Mouse (Mus musculus): ENCODE results near the gene Gm44965.

Gene Gm44965

DNA sequence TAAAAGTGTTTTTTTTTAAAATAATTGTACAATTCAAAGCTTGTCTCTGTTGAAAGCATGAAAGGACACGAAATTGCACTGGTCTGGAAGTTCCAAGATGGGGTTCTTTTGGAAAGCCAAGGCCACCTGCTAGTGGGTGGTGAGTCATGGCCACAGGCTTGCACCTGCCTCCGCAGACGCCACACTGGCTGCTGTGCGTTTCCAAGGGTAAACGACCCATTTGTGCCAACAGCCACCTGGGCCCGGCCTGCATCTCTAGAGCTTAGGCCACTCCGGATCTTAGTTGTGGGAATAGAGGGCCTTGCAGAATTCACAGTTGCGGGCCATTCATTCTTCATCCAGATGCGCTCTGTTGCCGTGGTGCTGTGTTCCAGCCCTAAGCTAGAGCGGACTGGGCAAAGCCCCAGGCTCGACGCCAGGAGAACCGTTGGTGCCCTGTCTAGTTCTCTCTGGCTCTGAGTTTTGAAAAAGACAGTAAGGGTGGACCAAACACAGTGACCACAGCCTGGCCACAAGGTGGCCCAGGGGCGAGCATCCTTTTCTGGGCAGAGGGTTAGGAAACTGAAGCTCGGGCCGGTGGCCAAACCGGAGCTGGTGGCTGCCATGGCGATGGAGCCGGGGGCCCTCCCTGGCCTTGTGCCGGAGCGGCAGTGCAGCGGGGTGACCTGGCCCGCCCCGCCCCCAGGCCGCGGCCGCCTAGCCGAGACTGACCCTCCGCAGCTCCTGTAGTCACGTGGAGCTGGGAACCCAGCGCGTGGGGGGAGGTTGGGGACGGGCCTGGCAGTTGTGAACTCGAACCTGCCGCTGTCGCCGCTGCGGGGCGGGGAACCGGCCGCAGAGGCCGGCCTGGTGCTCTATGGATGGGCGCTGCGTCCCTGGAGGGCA is at the start of gene Gm44965, which contains the start of gene Repin1:
Gene Gm44965, plus strand, starts transcription at position 784 of the 885 bp plus-strand sequence.
Gene Repin1, plus strand, starts transcription at position 726 of the 885 bp plus-strand sequence.
- peak; percentile 94 for DNase-seq (ENCODE audit: low read depth)

DNA sequence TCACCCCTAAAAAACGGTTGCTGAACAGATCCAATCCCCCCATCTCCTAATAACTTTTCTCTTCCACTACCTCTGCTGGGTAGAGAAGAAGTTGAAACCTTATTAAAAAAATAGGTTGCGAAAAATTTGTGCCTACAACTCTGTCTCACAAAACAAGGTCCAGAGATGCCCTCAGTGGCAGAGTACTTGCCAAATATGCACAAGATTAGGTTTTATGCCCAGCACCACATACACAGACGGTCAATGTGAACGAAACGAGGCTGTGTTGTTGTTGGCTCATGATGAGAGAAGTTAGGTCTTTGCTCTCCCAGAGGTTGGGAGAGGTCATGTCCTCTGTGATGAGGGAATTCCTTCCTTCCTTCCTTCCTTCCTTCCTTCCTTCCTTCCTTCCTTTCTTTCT is 48.5 kb upstream of the Gm44965 start:
- no peak for DNase-seq (ENCODE audit: low read depth)

- DNase-seq (ENCODE audit: low read depth), result peak; percentile 56
Observed at GRCm38 (mm10) chr6:48546271-48546670, 47.5 kb upstream of the Gm44965 start.

DNA sequence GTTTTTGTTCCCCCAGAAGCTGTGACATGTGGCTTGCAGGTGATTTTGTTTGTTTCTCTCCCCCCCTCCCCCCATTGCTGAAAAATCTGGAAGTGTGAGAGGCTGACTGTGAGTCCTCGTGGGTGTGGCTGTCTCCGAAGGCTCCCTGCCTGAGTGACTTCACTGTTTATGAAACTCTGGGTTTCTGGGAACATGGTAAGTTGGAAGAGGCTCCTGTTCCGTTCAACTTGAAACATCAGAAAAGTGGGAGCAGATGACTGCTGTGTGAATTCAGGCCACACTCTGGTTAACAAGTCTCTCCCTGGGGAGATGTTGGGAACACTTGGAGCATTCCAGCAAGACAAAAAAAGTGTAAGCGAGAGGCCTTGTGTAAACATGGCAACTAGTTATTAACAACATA is 46.9 kb upstream of the Gm44965 start:
- DNase-seq (ENCODE audit: low read depth), result no peak

DNA sequence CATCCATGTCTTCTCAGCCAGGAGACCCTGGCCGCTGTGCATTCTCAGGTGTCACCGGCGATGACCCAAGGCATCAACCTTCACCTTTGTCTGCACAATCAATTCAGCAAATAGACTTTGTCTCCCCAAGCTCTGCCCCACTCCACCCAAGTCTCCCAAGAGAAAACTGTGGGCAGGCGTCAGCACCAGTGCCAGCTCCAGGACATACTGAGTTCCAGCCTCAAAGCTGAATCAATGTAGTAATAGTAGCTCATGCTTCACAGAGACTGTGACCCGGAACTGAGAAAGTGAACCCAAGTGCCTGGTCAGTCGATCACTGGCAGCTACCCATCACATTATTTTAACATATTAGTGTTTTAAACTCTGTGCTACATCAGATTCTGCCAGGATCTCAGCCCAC is 45.4 kb upstream of the Gm44965 start:
- no peak for DNase-seq (ENCODE audit: low read depth)

DNA sequence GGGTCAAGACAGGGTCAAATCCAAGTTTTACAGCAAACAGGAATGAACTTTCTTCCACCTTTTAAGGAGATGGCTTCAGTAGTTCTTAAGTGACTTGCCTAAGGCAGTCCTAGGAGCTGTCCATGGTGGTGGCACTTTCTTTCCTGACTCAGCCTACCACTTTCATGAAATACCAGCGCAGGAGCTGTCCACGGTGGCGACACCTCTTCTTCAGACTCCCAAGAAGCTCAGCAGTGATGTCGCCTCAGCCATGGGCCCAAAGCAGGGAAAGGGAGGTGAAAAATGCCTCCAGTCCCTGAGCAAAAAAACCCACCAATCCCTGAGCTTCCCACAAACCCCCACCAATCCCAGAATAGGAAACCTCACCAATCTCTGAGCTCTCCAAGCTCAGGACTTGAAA is 40.8 kb upstream of the Gm44965 start:
- peak; percentile 94 for DNase-seq (ENCODE audit: low read depth)

GRCm38 (mm10) chr6:48553819-48554218 is 39.9 kb upstream of the Gm44965 start:
- DNase-seq (ENCODE audit: low read depth), result no peak

DNA sequence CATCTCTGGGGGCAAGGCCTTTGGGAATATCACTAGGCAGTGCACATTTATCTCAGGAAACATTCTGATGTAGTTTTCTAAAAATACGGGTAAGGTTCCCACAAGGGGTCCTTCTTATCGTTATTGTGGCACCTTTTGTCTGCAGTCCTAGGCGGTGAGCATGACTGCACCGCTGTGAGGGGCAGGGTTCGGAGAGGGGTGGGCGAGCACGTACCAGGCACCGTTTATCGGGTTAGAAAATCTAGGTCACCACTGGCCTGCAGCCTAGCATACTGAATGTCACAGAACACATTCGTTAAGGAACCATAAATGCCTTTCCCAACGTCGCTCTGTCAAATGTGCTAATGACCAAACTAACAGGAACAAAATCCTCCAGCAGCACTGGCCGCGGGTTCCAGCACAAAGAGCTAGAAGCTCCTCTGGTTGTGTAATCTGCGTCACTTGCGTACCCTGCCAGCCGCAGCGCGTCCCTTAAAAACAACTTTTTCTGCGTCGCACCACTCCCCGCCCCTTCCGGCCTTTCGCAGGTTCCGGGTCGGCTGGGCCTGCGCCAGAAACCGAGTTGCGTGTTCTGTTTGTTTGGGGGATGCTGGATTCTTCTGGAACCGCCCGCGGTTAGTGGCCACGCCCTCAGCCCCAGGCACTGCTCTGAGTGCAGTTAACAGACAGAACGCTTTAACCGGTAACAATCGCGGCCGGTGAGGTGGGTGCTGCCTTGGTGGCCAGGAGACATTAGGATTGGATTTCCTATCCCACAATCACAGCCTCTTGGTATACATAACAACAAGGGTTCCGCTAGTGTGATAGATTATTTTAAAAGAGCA is 39.2 kb upstream of the Gm44965 start, which contains the start of gene Lrrc61:
Gene Lrrc61, plus strand, starts transcription at position 517 of the 824 bp plus-strand sequence.
- peak; percentile 96 for DNase-seq (ENCODE audit: low read depth)

DNA sequence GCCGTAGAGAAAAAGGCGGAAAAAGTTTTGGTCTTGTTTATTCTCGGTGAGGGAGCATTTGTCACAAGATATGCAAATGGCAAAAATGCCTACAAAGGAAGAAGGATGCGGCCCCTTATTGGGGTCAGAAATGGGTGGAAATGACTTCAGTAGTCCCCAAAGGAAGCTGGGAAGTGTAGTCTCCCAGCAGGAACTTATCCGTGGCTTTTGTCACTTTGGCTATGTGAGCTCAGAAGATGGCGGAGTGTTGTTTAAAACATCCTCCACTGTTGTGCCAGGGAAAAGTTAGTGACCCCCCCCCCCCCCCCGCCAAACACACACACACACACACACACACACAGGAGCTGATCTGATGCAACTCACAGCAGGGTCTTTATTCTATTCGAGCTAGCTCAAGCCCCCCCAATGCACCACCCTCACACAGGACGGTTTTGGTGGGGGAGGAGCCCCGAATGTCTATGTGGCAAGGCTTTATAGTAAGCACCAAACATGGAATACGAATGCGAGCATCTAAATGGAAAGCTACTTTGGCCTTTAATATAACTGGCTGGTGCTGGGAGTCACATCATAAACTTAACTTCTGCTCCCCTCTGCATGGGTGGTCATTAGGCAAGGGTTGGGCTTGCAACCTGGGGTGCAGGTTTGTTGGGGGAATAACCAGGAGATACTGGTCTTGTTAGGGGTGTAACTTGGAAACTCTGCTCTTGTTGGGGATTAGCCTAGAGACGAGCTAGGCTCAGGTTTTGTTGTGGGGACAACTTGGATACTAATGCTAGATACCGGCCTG is 38.4 kb upstream of the Gm44965 start:
- DNase-seq (ENCODE audit: low read depth), result peak; percentile 84

DNA sequence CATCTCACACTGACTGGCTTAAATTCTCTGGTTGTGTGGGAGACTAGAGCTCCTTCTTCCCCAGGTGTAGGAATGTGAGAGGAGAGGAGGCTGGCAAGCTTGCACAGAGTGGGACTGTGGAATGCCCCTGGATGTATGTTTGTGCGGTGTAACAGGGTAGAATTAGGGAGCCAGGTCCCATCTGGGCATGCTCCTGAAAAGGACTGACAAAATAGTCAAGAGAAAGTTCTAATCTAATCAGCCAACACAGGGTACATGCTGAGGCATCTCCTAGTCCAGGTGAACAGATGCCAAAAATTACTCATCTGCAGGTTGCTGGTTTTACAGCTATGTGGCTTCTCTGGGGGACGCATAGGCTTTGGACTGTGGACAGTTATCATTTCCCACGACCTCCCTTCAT is 37.8 kb upstream of the Gm44965 start:
- DNase-seq (ENCODE audit: low read depth), result no peak

DNA sequence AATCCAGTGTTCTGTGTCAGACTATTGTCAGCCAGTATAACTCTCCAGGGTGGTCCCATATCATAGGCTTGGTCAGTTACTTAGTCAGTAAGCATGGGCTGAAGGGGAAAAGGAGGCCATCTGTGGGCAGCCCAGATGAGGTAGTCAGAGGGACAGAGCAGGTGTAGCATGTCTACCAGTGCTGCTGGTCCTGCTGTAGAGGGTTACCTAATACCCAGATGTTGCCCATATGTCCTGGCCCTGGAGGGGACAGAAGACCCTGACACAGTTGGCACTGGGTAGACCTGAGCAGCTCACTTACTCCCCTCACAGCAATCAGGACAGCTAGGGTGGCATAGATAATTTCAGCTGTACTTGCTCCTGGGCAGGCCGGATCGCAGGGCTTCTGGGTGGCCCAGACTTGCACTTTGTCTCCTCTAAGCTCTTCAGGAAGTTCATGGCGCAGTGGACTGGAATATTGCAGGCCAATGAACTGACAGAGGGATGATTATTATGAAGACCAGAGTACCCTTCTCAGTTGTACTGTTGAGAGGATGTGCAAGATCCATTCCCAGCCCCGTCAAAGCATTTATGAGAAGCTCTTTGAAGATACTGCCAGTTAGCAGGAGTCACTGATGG is 27.9 kb upstream of the Gm44965 start:
- no peak for DNase-seq (ENCODE audit: low read depth)

GRCm38 (mm10) chr6:48566312-48566711 is 27.4 kb upstream of the Gm44965 start:
- no peak for DNase-seq (ENCODE audit: low read depth)

DNA sequence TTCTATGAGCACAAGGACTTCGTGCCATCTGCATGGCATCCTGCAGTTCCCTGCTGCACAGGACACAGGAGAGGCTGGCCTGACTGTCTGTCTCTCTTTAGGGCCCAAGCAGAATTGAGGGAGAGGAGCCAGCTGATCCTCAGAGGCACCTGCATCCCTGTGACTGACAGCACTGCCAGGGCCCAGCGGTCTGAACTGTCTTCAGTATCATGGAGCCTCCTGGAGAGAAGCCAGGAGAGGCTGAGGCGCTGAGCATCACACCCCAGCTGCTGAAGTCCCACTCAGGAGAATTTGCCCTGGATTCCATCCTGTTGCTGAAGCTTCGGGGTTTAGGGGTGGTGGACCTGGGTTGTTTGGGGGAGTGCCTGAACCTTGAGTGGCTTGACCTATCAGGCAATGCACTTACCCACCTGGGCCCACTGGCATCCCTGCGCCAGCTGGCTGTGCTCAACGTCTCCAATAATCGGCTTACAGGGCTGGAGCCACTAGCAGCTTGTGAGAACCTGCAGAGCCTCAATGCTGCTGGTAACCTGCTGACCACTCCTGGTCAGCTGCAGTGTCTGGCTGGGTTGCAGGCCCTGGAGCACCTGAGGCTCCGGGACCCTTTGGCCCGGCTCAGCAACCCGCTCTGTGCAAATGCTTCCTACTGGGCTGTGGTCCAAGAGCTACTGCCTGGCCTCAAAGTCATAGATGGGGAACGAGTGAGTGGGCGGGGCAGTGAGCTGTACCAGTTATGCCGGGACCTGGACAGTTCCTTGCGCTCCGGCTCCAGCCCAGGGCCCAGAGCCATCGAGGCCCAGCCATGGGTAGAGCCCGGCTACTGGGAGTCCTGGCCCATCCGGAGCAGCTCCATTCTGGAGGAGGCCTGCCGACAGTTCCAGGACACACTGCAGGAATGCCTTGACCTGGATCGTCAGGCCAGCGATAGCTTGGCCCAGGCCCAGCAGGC is 25.4 kb upstream of the Gm44965 start:
- DNase-seq (ENCODE audit: low read depth), result no peak

GRCm38 (mm10) chr6:48569065-48569807 is 24.5 kb upstream of the Gm44965 start:
- DNase-seq (ENCODE audit: low read depth), result no peak

DNA sequence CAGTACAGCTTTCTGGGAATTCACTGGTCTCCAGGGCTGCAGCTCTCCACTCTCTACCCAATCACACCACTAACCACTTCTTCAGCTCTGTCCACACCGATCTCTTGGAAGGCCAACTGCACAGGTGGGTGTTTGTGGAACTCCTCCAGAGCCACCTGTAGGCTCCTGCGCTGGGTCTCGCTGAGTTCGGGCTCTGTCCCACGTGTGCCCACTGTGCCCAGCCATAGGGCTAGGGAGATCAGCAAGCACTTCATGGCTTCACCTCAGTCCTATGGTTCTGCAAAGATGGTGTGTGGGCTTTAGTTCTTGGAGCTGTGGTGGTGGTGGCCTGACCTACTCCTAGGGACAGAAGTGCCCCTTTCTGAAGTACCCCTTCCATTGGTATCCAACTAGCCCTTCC is 21.7 kb upstream of the Gm44965 start:
- DNase-seq (ENCODE audit: low read depth), result no peak

- DNase-seq (ENCODE audit: low read depth), result no peak
Observed at GRCm38 (mm10) chr6:48572572-48573061, 21.1 kb upstream of the Gm44965 start, which contains the start of gene Rarres2. TSS of gene Rarres2 (minus strand) at chr6:48572789.

GRCm38 (mm10) chr6:48573280-48573679 is 20.5 kb upstream of the Gm44965 start:
- DNase-seq (ENCODE audit: low read depth), result no peak

GRCm38 (mm10) chr6:48573981-48574380 is 19.8 kb upstream of the Gm44965 start:
- no peak for DNase-seq (ENCODE audit: low read depth)

DNA sequence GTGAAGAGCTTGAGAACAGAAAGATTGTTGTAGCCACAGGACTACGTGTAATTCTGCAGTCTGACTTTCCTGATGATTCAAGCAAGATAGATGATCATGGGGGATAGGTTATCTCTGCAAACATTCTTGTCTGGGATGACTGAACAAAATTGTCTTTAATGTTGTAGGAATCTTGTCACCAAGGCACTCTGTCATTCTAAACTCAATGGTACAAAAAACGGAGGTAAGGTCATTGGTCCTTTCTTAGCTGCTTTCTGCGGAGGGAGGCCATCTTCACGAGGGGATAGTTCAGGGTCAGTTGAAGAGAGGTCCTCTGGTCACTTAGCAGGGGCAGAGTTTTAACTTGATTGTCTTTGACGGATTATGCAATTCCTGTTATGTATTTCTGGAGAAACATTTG is 15.0 kb upstream of the Gm44965 start:
- DNase-seq (ENCODE audit: low read depth), result no peak

Data from 416B (cell line).